Mouse (Mus musculus) embryonic stem cell, embryonic (primary cell): ENCODE data around the gene Gpr55.

Source experiments
- CTCF ChIA-PET, 4 experiments: fragments of 300-600 bp in 2 of 4; fragments of 350-600 bp in 2 of 4; sonication (Branson Sonifier 250); formaldehyde crosslinking; loops; one replicate each; lab custom pipeline; 2022; ENCODE audit warnings: inconsistent platforms in 2 of 4; lab: Charles Lee
- POLR2A ChIA-PET, 4 experiments: fragments of 300-600 bp in 2 of 4; fragments of 350-600 bp in 2 of 4; sonication (Branson Sonifier 250); formaldehyde crosslinking; loops; one replicate each; lab custom pipeline; 2022; ENCODE audit warnings: antibody characterized with exemption in 4 of 4, inconsistent platforms in 1 of 4; lab: Charles Lee

Gene Gpr55

DNA sequence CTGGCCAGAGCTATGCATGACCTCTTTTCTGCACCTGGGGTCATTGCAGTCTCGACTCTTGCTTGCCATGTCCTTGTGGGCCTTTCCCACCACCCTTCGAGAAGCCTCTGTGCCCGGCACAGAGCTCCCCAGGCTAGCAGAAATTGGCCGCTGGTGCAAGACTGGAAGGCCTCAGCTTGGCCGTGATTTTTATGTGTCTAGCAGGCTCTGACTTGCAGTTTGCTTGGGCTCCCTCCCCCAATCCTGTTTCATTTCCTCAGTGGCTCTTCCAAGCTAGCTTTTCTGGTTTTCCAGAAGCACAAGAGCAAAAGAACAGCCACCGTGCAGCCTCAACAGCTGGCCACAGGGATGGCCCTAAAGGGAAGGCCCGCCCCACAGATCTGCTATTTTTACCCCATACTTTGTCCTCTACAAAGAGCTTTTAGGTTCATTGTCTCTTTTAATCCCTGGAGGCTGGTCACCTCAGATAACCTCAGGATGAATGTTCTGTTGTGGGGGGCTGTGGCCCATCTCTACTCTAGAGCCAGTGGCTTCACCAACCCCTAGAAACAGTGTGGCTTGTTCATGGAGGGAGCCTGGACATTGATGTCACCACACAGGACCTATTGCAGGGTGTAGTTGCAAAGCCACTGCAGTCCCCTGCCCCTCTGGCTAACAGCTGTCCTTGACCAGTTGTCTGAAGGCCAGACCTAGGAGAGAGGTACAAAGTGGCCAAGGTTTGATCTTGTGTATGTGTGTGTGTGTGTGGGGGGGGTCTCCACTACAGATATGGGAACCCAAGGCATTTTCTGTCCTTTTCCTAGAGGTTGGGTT, 60.1 kb downstream of the Gpr55 start:
- ChIA-PET CTCF (interaction anchor here in 1 of 4 experiments (1.5 kb wide), 1 partner anchor 47 kb away, joined by 4 read pairs; no protein-coding TSS in a partner anchor), POLR2A (interaction anchor here in 1 of 4 experiments (0.7 kb wide), 1 partner anchor 97 kb away, joined by 4 read pairs; no protein-coding TSS in a partner anchor)

DNA sequence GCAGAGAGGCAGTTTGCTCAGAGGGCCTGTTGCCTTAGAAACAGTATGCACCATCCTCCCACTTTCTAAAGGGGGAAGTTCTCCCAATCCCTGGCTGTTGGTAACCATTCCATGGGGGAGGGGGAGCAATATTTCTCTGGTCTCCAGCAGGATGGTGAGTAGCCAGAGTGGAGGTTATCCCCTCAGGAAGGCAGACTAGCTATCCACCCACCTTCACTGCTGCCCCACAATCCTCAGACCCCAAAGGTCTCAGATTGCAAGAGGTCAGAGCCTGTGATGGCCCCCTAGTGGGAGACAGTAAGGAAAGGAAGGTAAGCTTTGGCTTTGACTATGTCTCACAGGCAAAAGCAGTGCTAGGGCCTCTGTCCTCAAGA, 61.4 kb downstream of the Gpr55 start:
- ChIA-PET POLR2A (interaction anchor here in 3 of 4 experiments (0.5 to 1.5 kb wide), 7 partner anchors 8 to 456 kb away, joined by 3 to 6 read pairs (median 4); no protein-coding TSS in a partner anchor), CTCF (interaction anchor here in 3 of 4 experiments (0.6 to 2.4 kb wide), 7 partner anchors 12 to 326 kb away, joined by 3 to 7 read pairs (median 3); no protein-coding TSS in a partner anchor)

GRCm38 (mm10) chr1:85898761-85899387, 61.9 kb downstream of the Gpr55 start:
- ChIA-PET POLR2A (interaction anchor here in 3 of 4 experiments (0.6 to 1.5 kb wide), 6 partner anchors 9 to 177 kb away, joined by 3 to 6 read pairs (median 4); no protein-coding TSS in a partner anchor), CTCF (interaction anchor here in 3 of 4 experiments (0.6 to 2.4 kb wide), 8 partner anchors 11 to 217 kb away, joined by 3 to 7 read pairs (median 3); no protein-coding TSS in a partner anchor)

DNA sequence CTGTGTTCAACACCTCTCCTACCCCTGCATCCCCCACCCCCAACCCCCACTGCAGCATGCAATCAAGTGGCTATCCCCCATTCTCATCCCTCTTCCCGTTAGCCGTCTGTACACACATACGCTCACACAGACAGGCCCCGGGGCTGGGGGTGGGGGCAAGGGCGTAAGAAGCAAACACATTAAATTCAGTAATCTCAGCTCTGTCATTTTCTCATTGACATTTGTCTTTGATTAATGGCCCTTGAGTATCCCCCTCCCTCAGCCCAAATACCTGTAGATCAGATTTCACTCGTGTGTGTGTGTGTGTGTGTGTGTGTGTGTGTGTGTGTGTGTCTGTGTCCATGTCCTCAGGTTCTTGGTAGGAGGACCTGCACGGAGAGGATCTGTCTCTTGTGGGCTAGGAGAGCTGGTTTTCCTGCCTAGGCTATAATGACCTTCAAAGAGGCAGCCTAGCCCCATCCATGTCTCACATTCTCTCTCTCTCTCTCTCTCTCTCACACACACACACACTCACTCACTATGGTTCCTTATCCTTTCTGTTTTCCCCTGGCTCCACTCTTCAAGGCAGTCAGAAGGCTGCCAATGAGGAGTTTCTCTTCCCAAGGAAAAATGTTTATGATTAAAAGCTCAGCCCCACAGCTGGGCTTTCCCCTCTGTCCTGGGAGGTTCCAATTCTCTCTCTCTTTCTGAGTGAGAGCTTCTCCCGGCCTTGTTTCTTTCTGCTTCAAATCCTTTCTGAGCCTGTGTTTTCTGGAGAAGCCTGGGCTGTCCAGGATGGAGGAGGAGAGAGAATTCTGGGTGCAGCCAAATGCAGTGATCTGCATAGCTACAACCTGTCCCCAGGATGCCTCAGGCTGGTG, 62.7 kb downstream of the Gpr55 start:
- POLR2A ChIA-PET: interaction anchor here in 2 of 4 experiments (0.6 to 1.5 kb wide), 4 partner anchors 9 to 161 kb away, joined by 3 to 6 read pairs (median 4); no protein-coding TSS in a partner anchor
- CTCF ChIA-PET: interaction anchor here in 3 of 4 experiments (0.7 to 2.4 kb wide), 5 partner anchors 11 to 161 kb away, joined by 3 to 7 read pairs (median 5); no protein-coding TSS in a partner anchor

- ChIA-PET CTCF (interaction anchor here (0.6 to 2.5 kb wide), 5 partner anchors 27 to 162 kb away, joined by 3 to 9 read pairs (median 5); no protein-coding TSS in a partner anchor), POLR2A (interaction anchor here in 1 of 4 experiments (1.4 kb wide), 1 partner anchor 10 kb away, joined by 4 read pairs; no protein-coding TSS in a partner anchor)
Observed at GRCm38 (mm10) chr1:85896781-85897700, 63.8 kb downstream of the Gpr55 start.

- ChIA-PET POLR2A (interaction anchor here in 2 of 4 experiments (0.7 to 1.4 kb wide), 2 partner anchors 9 to 25 kb away, joined by 3 to 4 read pairs; no protein-coding TSS in a partner anchor), CTCF (interaction anchor here in 3 of 4 experiments (0.6 to 2.5 kb wide), 3 partner anchors 39 to 122 kb away, joined by 3 to 9 read pairs (median 3); no protein-coding TSS in a partner anchor)
Observed at GRCm38 (mm10) chr1:85896110-85896509, 64.7 kb downstream of the Gpr55 start.

DNA sequence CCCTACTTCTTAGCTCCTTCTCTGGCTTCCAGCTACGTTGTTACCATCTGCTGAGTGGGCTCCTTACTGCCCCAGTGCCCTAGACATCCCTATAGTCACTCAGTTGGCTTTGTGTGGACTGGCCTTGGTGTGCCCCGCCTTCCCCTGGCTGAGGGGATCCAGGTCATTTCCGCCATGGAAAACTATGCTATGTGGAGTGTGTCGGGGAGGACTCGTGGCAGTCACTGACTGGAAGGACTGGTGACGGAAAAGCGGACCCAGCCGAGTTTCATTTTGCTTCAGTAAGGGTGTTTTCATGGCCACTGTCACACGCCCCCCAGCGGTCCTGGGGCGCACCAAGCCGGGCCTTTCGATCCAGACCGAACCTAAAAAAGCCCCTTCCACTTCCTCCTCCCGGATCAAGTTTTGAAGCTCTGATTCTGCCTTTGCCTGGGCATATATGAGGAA, 65.4 kb downstream of the Gpr55 start:
- ChIA-PET POLR2A (no interaction called here), CTCF (interaction anchor here in 3 of 4 experiments (0.6 to 2.5 kb wide), 3 partner anchors 39 to 1387 kb away, joined by 3 to 9 read pairs (median 3); no protein-coding TSS in a partner anchor)

DNA sequence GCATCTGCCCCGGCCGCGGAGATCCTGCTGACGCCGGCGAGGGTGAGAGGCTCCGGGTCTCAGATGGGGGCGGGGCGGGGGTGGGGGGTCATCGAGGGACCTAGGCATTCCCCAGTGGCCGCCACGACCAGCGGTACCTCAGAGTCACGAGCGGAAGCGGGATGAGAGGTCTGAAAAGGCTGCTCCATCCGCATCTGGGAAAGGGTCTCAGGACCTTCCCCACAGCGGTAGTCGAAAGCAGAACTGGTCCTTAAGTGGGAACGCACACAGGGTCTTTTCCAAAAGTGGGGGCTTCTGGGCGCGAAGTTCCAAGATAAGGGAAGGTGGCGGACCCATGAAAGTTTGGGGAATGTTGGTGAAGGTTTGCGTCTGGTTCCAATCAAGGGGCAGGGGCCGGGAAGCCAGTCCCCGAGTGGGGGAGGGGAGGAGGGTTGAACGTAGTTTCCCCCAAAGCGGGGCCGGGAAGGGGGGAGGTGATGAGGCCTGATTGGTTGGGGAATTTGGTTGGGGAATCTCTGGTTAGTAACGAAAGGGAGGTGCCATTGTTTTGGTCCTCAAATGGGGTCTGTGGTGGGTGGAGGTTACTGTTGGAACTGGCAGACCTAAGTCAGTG, 66.0 kb downstream of the Gpr55 start:
- CTCF ChIA-PET: interaction anchor here in 2 of 4 experiments (0.6 to 2.5 kb wide), 2 partner anchors 42 to 1387 kb away, joined by 3 to 9 read pairs; no protein-coding TSS in a partner anchor
- POLR2A ChIA-PET: no interaction called here

- POLR2A ChIA-PET: no interaction called here
- CTCF ChIA-PET: interaction anchor here in 1 of 4 experiments (0.7 kb wide), 1 partner anchor 41 kb away, joined by 3 read pairs; no protein-coding TSS in a partner anchor
Observed at GRCm38 (mm10) chr1:85894231-85894747, 66.5 kb downstream of the Gpr55 start, which contains the start of gene Itm2c. Itm2c (plus strand) TSS chr1:85894281.
